Mouse (Mus musculus) liver, adult 2 months (tissue): ENCODE data around the gene H2-DMa.

Experiments
- CTCF ChIP-seq: fragments of 200-500 bp; IDR thresholded peaks from 2 replicates; pipeline ENCODE4 v1.5.1; 2011; ENCODE audit warnings: low read depth, low read length, control low read depth
- POLR2A ChIP-seq: fragments of 200-500 bp; IDR thresholded peaks from 2 replicates; pipeline ENCODE4 v1.6.1; 2011; ENCODE audit warnings: low read length, control low read depth; ENCODE audit not compliant: insufficient read depth; ENCODE audit errors: extremely low read depth

GRCm38 (mm10) chr17:34114114-34114513, 5.2 kb upstream of the H2-DMa start:
- TF ChIP-seq CTCF: no peak
- no peak for TF ChIP-seq POLR2A
